Mouse (Mus musculus) hindbrain, embryonic 14.5 days (tissue): Measurements from ENCODE around the gene Il9r. TPM values are rescaled to one million over a fixed set of nuclear protein-coding genes. Genes with fewer than 3 reads are reported as not detected.

Source experiments
- ATAC-seq: fragments of 200-750 bp; cut with Nextera tagmentation; 2 replicates; pipeline ENCODE4 v1.8.0; 2017; ENCODE audit warnings: moderate number of reproducible peaks, mild to moderate bottlenecking, moderate TSS enrichment, moderate library complexity; ENCODE audit not compliant: low FRiP score
- DNase-seq: peaks from one replicate; pipeline ENCODE4 v3.0.0-alpha.2; 2015; ENCODE audit warnings: low spot score
- H3K27ac ChIP-seq: fragments of 300-500 bp; sonication (generic); 2 replicates; pipeline ENCODE4 v1.5.1; 2014; ENCODE audit warnings: mild to moderate bottlenecking, moderate library complexity
- H3K27me3 ChIP-seq: fragments of 300-500 bp; sonication (generic); 2 replicates; pipeline ENCODE4 v1.6.1; 2014; ENCODE audit warnings: mild to moderate bottlenecking, low read length, mixed read lengths; ENCODE audit not compliant: control insufficient read depth, insufficient read depth
- H3K36me3 ChIP-seq: fragments of 300-500 bp; sonication (generic); replicated peaks from 2 replicates; pipeline ENCODE4 v1.6.1; 2014; ENCODE audit not compliant: control insufficient read depth, insufficient read depth
- H3K4me1 ChIP-seq: fragments of 300-500 bp; sonication (generic); replicated peaks from 2 replicates; pipeline ENCODE4 v1.6.1; 2014; ENCODE audit warnings: antibody characterized with exemption, low read length, mixed read lengths; ENCODE audit not compliant: control insufficient read depth, insufficient read depth
- H3K4me2 ChIP-seq: fragments of 300-500 bp; sonication (generic); replicated peaks from 2 replicates; pipeline ENCODE4 v1.6.1; 2014; ENCODE audit warnings: mild to moderate bottlenecking, moderate library complexity
- H3K4me3 ChIP-seq: fragments of 300-500 bp; sonication (generic); replicated peaks from 2 replicates; pipeline ENCODE4 v1.5.1; 2014; ENCODE audit warnings: mild to moderate bottlenecking, low read length
- H3K9ac ChIP-seq: fragments of 300-500 bp; sonication (generic); 2 replicates; pipeline ENCODE4 v1.6.1; 2014
- H3K9me3 ChIP-seq: fragments of 300-500 bp; sonication (generic); 2 replicates; pipeline ENCODE4 v1.6.1; 2016; ENCODE audit warnings: low read length; ENCODE audit not compliant: control insufficient read depth
- WGBS: fragments of 180-500 bp; shearing (Covaris S2); extraction: QIAGEN DNeasy Blood & Tissue Kit; methylation state at CpG from one replicate; pipeline ENCODE4 v1.1.7; 2014; 5-methylcytosine and 5-hydroxymethylcytosine counted together
- polyA plus RNA-seq: library from polyadenylated mRNA; unstranded; fragments of >200 nt; fragmentation: Nextera tagmentation; extraction: Ambion mirVana; gene quantifications from 2 replicates; pipeline ENCODE4 v1.2.1, GENCODE M21; 2014

Gene Il9r
- polyA plus RNA-seq, 1 experiment from 2014 or later, result not detected

DNA sequence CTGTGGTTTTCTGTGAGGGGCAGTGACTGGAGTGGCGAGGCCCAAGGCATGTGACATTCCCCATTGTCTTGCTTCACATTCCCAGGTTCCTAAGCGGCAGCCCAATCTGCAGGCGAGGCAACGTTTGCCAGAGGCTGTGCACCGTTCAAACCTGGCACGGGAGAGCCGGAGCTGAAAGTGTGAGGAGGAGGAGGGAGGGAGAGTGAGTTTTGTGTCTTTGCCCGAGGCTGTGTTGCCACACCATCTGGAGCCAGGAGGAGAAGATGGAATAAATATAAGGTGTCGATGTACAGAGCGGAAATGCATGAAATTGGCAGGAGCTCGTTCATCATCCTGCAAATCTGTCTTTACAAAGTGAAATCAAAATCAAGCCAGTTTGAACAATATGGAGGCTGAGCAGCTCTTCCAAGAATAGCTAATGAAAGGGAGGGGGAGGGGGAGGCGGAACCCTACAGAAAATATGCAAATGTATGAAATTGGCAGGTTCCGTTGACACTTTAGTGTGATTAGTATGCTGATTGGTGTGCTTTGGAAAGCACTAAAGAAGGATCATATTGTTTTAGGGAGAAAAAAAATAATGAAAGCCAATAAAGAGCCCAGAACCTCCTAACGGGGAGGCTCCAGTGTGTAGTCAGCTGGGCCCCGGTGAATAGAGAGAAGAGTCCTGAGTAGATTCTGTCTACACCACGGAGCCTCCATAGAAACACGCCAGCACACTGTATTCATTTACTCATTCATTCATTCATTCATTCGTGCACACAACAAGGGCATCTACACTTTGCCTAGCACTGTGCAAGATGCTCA lies 42.1 kb downstream of the Il9r start:
- no peaks in the 10 kb centered on the region for H3K27me3 ChIP-seq
- WGBS, result 18% methylated on average over 18 of the region's 18 CpGs
- H3K4me1 ChIP-seq, result peaks cover 41% of the 10 kb centered on the region
- peak; percentile 74 for DNase-seq
- no peak overlapping the region for H3K4me3 ChIP-seq
- no peaks in the 10 kb centered on the region for H3K9me3 ChIP-seq
- peak overlapping the region; percentile 6; the same call in 1 of the 2 replicates for H3K9ac ChIP-seq
- peak; percentile 73 for ATAC-seq
- peak overlapping the region; percentile 92 for H3K27ac ChIP-seq
- H3K36me3 ChIP-seq, result no peaks in the 10 kb centered on the region
- H3K4me2 ChIP-seq, result peak overlapping the region; percentile 25

DNA sequence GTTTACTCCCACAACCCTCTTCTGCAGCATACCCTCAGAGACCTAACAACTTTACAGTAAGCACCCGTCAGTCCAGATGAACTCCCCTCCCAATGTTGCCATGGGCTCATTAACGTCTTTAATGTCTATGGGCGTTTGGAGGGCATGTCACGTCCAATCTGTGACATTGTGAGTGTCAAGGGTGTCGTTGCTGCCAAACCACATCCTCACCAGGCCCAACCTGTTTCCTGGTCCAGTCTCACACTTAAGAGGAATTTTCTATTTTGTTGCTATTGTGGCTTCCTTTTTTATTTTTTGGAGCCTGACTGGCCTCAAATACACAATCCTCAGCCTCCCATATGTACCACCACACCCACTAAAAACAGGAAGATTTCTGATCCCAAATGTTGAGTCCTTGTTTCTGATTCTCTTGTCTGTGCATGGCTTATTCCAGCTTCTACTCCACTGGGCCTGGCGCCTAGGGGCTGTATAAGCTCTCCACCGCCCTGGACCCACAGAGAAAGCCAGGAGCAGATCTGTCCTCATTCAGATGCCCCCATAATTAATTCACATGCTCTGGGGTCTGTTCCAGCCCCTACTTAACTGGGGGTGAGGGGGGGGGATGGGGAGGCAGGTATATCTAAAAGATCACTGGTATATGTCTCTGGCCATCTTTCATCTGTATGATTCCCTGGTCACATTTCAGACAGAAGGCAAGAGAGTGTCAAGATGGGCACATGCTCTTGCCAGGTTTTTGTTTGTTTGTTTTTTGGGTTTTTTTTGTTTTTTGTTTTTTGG lies 43.0 kb downstream of the Il9r start:
- WGBS, result 49% methylated on average over 7 of the region's 7 CpGs
- peak overlapping the region; percentile 92 for H3K27ac ChIP-seq
- H3K4me2 ChIP-seq, result no peak overlapping the region
- no peaks in the 10 kb centered on the region for H3K9me3 ChIP-seq
- no peak overlapping the region for H3K4me3 ChIP-seq
- peaks cover 36% of the 10 kb centered on the region for H3K4me1 ChIP-seq
- no peaks in the 10 kb centered on the region for H3K36me3 ChIP-seq
- no peak for ATAC-seq
- no peaks in the 10 kb centered on the region for H3K27me3 ChIP-seq
- no peak overlapping the region for H3K9ac ChIP-seq
- no peak for DNase-seq

GRCm38 (mm10) chr11:32153216-32153615 lies 46.9 kb downstream of the Il9r start:
- H3K4me3 ChIP-seq, result no peak overlapping the region
- no peak overlapping the region for H3K27ac ChIP-seq
- H3K9ac ChIP-seq, result no peak overlapping the region
- no peaks in the 10 kb centered on the region for H3K27me3 ChIP-seq
- ATAC-seq, result no peak
- no peaks in the 10 kb centered on the region for H3K9me3 ChIP-seq
- no peaks in the 10 kb centered on the region for H3K36me3 ChIP-seq
- H3K4me1 ChIP-seq, result peaks cover 11% of the 10 kb centered on the region
- H3K4me2 ChIP-seq, result no peak overlapping the region
- no peak for DNase-seq
- WGBS, result 95% methylated on average over 7 of the region's 7 CpGs

DNA sequence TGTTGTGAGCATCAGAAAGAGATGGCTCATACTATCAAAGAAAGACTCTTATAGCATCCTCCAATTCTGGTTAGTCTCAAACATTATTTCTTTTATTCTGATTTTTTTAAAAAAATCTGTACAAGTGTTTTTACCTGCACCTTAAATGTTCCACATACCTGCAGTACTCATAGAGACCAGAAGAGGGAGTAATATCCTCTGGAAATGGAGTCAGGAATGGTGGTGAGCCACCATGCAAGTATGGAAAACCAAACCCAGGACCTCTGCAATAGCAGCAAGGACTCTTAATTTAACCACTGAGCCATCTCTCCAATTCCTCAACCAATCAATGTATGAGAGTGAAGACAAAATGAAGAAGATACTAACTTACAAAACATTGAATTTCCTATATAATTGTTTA lies 47.3 kb downstream of the Il9r start:
- no peak for ATAC-seq
- peaks cover 7% of the 10 kb centered on the region for H3K4me1 ChIP-seq
- H3K4me3 ChIP-seq, result no peak overlapping the region

GRCm38 (mm10) chr11:32151243-32151642 lies 48.8 kb downstream of the Il9r start:
- Histone ChIP-seq H3K4me1 (no peaks in the 10 kb centered on the region), H3K27ac (no peak overlapping the region), H3K9me3 (no peaks in the 10 kb centered on the region), H3K9ac (no peak overlapping the region), H3K4me3 (no peak overlapping the region), H3K4me2 (no peak overlapping the region), H3K36me3 (no peaks in the 10 kb centered on the region), H3K27me3 (no peaks in the 10 kb centered on the region)
- ATAC-seq (no peak), DNase-seq (no peak)
- WGBS, result 95% methylated on average over 5 of the region's 5 CpGs

More for the DNA sequence above, 47.3 kb downstream of the Il9r start:
- H3K36me3 ChIP-seq, result no peaks in the 10 kb centered on the region
- no peaks in the 10 kb centered on the region for H3K27me3 ChIP-seq
- H3K9me3 ChIP-seq, result no peaks in the 10 kb centered on the region
- H3K27ac ChIP-seq, result no peak overlapping the region
- DNase-seq, result no peak
- no peak overlapping the region for H3K9ac ChIP-seq
- H3K4me2 ChIP-seq, result no peak overlapping the region

- no peaks in the 10 kb centered on the region for H3K4me1 ChIP-seq
- H3K4me3 ChIP-seq, result no peak overlapping the region
- no peak for ATAC-seq
- H3K4me2 ChIP-seq, result no peak overlapping the region
- H3K27ac ChIP-seq, result no peak overlapping the region
- H3K36me3 ChIP-seq, result no peaks in the 10 kb centered on the region
- H3K9ac ChIP-seq, result no peak overlapping the region
- no peaks in the 10 kb centered on the region for H3K27me3 ChIP-seq
- 79% methylated on average over 11 of the region's 11 CpGs for WGBS
- DNase-seq, result no peak
- H3K9me3 ChIP-seq, result no peaks in the 10 kb centered on the region
These were observed 50.5 kb downstream of the Il9r start for GRCm38 (mm10) chr11:32149605-32150004.

- Histone ChIP-seq H3K27me3 (no peaks in the 10 kb centered on the region), H3K9ac (no peak overlapping the region), H3K9me3 (no peaks in the 10 kb centered on the region), H3K4me2 (no peak overlapping the region), H3K27ac (peak overlapping the region; percentile 78), H3K36me3 (no peaks in the 10 kb centered on the region), H3K4me1 (peaks cover 27% of the 10 kb centered on the region), H3K4me3 (no peak overlapping the region)
- no peak for ATAC-seq
- 48% methylated on average over 5 of the region's 5 CpGs for WGBS
- no peak for DNase-seq
These were observed 57.3 kb downstream of the Il9r start for GRCm38 (mm10) chr11:32142771-32143170.

DNA sequence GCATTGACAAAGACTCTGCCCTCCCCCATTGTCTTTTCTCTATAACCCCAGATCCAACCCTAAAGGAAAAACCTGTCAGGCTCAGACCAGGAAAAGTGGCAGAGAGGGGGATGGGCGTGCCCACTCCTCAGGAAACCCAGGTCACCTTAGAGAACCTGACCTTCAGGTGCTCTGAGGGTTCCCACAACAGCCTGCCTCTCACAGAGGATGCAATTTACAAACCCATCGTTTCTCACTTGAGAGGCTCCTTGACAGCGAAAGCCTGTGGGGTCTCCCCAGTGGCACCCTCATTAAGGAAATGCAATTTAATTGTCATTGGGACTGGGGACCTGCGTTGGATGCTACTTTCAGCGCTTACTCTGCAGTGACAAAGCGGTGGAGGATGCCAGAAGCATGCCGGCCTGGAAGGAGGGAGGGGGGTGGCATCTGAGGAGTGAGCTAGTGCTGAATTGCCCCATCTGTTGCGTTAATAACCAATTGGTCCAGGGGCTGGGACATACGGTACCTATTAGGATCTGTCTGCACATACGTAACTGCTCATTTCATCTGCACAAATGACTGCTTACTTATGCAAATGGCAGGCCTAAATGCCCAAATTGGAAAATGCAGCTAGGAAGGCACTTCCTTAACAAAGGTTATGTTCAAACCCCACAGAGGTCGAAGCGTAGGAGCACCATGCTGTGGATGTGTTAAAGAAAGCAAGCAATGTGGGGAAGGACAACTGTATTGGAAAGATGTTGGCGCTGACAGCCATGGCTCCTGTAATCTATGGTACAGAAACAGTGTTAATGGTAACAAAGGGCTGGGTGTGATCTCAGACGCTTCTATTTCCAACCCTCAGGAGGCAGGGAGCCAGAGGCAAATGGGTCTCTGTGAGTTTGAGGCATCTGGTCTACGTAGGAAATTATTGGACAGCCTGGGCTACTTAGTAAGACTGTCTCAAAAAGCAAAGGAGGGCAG lies 58.2 kb downstream of the Il9r start:
- Histone ChIP-seq H3K4me1 (peaks cover 31% of the 10 kb centered on the region), H3K9ac (0 out of 2 replicates have a peak overlapping the region, but pooled peaks have one; percentile 7), H3K4me2 (no peak overlapping the region), H3K4me3 (no peak overlapping the region), H3K36me3 (no peaks in the 10 kb centered on the region), H3K27me3 (no peaks in the 10 kb centered on the region), H3K27ac (peak overlapping the region; percentile 78), H3K9me3 (no peaks in the 10 kb centered on the region)
- WGBS, result 37% methylated on average over 15 of the region's 15 CpGs
- ATAC-seq, result peak; percentile 88
- peak; percentile 64 for DNase-seq
